Mouse (Mus musculus) forebrain, embryonic 11.5 days (tissue): Measurements from ENCODE around the gene Ppp1r37. TPM values are rescaled to one million over a fixed set of nuclear protein-coding genes. Genes with fewer than 3 reads are reported as not detected.
A peak's percentile ranks its signal among the peaks of the same experiment; 100 is the strongest.

Source experiments
- ATAC-seq: fragments of 200-750 bp; cut with Nextera tagmentation; replicated peaks from 2 replicates; pipeline ENCODE4 v1.8.0; 2017; ENCODE audit warnings: moderate TSS enrichment; ENCODE audit not compliant: low FRiP score
- DNase-seq: peaks from one replicate; pipeline ENCODE4 v3.0.0-alpha.2; 2017; ENCODE audit warnings: low spot score
- H3K27ac ChIP-seq: fragments of 300-500 bp; sonication (generic); 2 replicates; pipeline ENCODE4 v1.5.1; 2014; ENCODE audit warnings: low read depth, low read length
- H3K27me3 ChIP-seq: fragments of 300-500 bp; sonication (generic); 2 replicates; pipeline ENCODE4 v1.6.1; 2014; ENCODE audit warnings: mild to moderate bottlenecking, low read length, mixed read lengths; ENCODE audit not compliant: control insufficient read depth, insufficient read depth
- H3K36me3 ChIP-seq: fragments of 300-500 bp; sonication (generic); 2 replicates; pipeline ENCODE4 v1.6.1; 2014; ENCODE audit warnings: mild to moderate bottlenecking, low read length, moderate library complexity, mixed read lengths; ENCODE audit not compliant: control insufficient read depth, insufficient read depth
- H3K4me1 ChIP-seq: fragments of 300-500 bp; sonication (generic); replicated peaks from 2 replicates; pipeline ENCODE4 v1.6.1; 2014; ENCODE audit warnings: low read length, mixed read lengths; ENCODE audit not compliant: control insufficient read depth, insufficient read depth
- H3K4me2 ChIP-seq: fragments of 300-500 bp; sonication (generic); 2 replicates; pipeline ENCODE4 v1.6.1; 2014; ENCODE audit warnings: low read depth, mild to moderate bottlenecking, low read length, moderate library complexity, mixed read lengths; ENCODE audit not compliant: severe bottlenecking
- H3K4me3 ChIP-seq: fragments of 300-500 bp; sonication (generic); 2 replicates; pipeline ENCODE4 v1.5.1; 2014; ENCODE audit warnings: low read depth, low read length
- H3K9ac ChIP-seq: fragments of 300-500 bp; sonication (generic); 2 replicates; pipeline ENCODE4 v1.6.1; 2014; ENCODE audit warnings: low read length
- H3K9me3 ChIP-seq: fragments of 300-500 bp; sonication (generic); 2 replicates; pipeline ENCODE4 v1.6.1; 2016; ENCODE audit warnings: low read length, mixed read lengths; ENCODE audit not compliant: control insufficient read depth
- WGBS: fragments of 180-500 bp; shearing (Covaris S2); extraction: QIAGEN DNeasy Blood & Tissue Kit; methylation state at CpG from one replicate; pipeline ENCODE4 v1.1.7; 2014; 5-methylcytosine and 5-hydroxymethylcytosine counted together
- polyA plus RNA-seq: library from polyadenylated mRNA; unstranded; fragments of >200 nt; fragmentation: Nextera tagmentation; extraction: Ambion mirVana; gene quantifications from 2 replicates; pipeline ENCODE4 v1.2.1, GENCODE M21; 2014

The Ppp1r37 gene
- polyA plus RNA-seq, 1 experiment from 2014 or later = 5.1 TPM

- peaks cover 36% of the 10 kb centered on the region for H3K27me3 ChIP-seq
- peak within 1 kb of the TSS; percentile 39 for H3K9ac ChIP-seq
- no peak within 1 kb of the TSS for H3K27ac ChIP-seq
- under 1% methylated on average over 43 of the region's 56 CpGs for WGBS
- peaks cover 11% of the 10 kb centered on the region for H3K4me1 ChIP-seq
- ATAC-seq (no peak), DNase-seq (no peak)
- H3K9me3 ChIP-seq = no peaks in the 10 kb centered on the region
- H3K4me2 ChIP-seq = peak within 1 kb of the TSS; percentile 55
- peak within 1 kb of the TSS; percentile 29 for H3K4me3 ChIP-seq
- no peaks in the 10 kb centered on the region for H3K36me3 ChIP-seq
Measured at GRCm38 (mm10) chr7:19577141-19577852, 14.4 kb upstream of the Ppp1r37 start, which contains the start of the genes Zfp296 and Gemin7. Gene Zfp296, plus strand, starts transcription at chr7:19577287. Gene Gemin7, minus strand, starts transcription at chr7:19577595.

- no peak overlapping the region for H3K4me3 ChIP-seq
- H3K36me3 ChIP-seq = no peaks in the 10 kb centered on the region
- DNase-seq (no peak), ATAC-seq (no peak)
- no peaks in the 10 kb centered on the region for H3K9me3 ChIP-seq
- WGBS = 66% methylated on average over 3 of the region's 3 CpGs
- no peak overlapping the region for H3K27ac ChIP-seq
- no peak overlapping the region for H3K4me2 ChIP-seq
- peaks cover 36% of the 10 kb centered on the region for H3K27me3 ChIP-seq
- H3K4me1 ChIP-seq = peaks cover 13% of the 10 kb centered on the region
- H3K9ac ChIP-seq = no peak overlapping the region
Measured at GRCm38 (mm10) chr7:19575559-19575958, 12.7 kb upstream of the Ppp1r37 start.

- H3K4me1 ChIP-seq = peaks cover 13% of the 10 kb centered on the region
- peak overlapping the region; percentile 58 for H3K4me3 ChIP-seq
- H3K9me3 ChIP-seq = no peaks in the 10 kb centered on the region
- no peaks in the 10 kb centered on the region for H3K36me3 ChIP-seq
- ATAC-seq (no peak), DNase-seq (no peak)
- H3K4me2 ChIP-seq = peak overlapping the region; percentile 77
- H3K27me3 ChIP-seq = peaks cover 33% of the 10 kb centered on the region
- no peak overlapping the region for H3K27ac ChIP-seq
- WGBS = 25% methylated on average over 16 of the region's 16 CpGs
- peak overlapping the region; percentile 74 for H3K9ac ChIP-seq
Measured at GRCm38 (mm10) chr7:19573776-19574140, 10.9 kb upstream of the Ppp1r37 start.

- no peaks in the 10 kb centered on the region for H3K36me3 ChIP-seq
Measured at GRCm38 (mm10) chr7:19572926-19573775, 10.3 kb upstream of the Ppp1r37 start.

GRCm38 (mm10) chr7:19569647-19570046 is 6.8 kb upstream of the Ppp1r37 start:
- Histone ChIP-seq H3K27ac (no peak overlapping the region), H3K4me3 (no peak overlapping the region), H3K9me3 (no peaks in the 10 kb centered on the region; the same call in 1 of the 2 replicates), H3K36me3 (peaks cover 8% of the 10 kb centered on the region; the same call in 1 of the 2 replicates), H3K4me2 (no peak overlapping the region), H3K4me1 (peaks cover 4% of the 10 kb centered on the region), H3K9ac (no peak overlapping the region), H3K27me3 (peaks cover under 1% of the 10 kb centered on the region; the same call in 1 of the 2 replicates)
- WGBS = 79% methylated on average over 3 of the region's 3 CpGs
- DNase-seq (no peak), ATAC-seq (no peak)

More at GRCm38 (mm10) chr7:19572926-19573775, 10.3 kb upstream of the Ppp1r37 start:
- DNase-seq (peak; percentile 95), ATAC-seq (peak; percentile 86)
- peak overlapping the region; percentile 8; the same call in 1 of the 2 replicates for H3K27ac ChIP-seq
- peak overlapping the region; percentile 74 for H3K9ac ChIP-seq
- peak overlapping the region; percentile 58 for H3K4me3 ChIP-seq
- H3K4me2 ChIP-seq = peak overlapping the region; percentile 77
- peaks cover 13% of the 10 kb centered on the region for H3K4me1 ChIP-seq
- under 1% methylated on average over 53 of the region's 53 CpGs for WGBS
- no peaks in the 10 kb centered on the region for H3K9me3 ChIP-seq
- H3K27me3 ChIP-seq = peaks cover 27% of the 10 kb centered on the region

- no peaks in the 10 kb centered on the region; the same call in 1 of the 2 replicates for H3K9me3 ChIP-seq
- no peak for DNase-seq
- peaks cover 11% of the 10 kb centered on the region; the same call in 1 of the 2 replicates for H3K36me3 ChIP-seq
- 92% methylated on average over 8 of the region's 8 CpGs for WGBS
- H3K27me3 ChIP-seq = no peaks in the 10 kb centered on the region
- no peak overlapping the region for H3K4me2 ChIP-seq
- no peak for ATAC-seq
- no peak overlapping the region for H3K9ac ChIP-seq
- no peak overlapping the region for H3K4me3 ChIP-seq
- H3K4me1 ChIP-seq = peaks cover 7% of the 10 kb centered on the region
- no peak overlapping the region for H3K27ac ChIP-seq
Measured at GRCm38 (mm10) chr7:19567426-19567825, 4.5 kb upstream of the Ppp1r37 start.

- Histone ChIP-seq H3K9me3 (no peaks in the 10 kb centered on the region; the same call in 1 of the 2 replicates), H3K27me3 (no peaks in the 10 kb centered on the region), H3K4me2 (no peak overlapping the region), H3K4me1 (peaks cover 4% of the 10 kb centered on the region; the same call in 1 of the 2 replicates), H3K36me3 (peaks cover 11% of the 10 kb centered on the region; the same call in 1 of the 2 replicates), H3K27ac (no peak overlapping the region), H3K4me3 (no peak overlapping the region), H3K9ac (no peak overlapping the region)
- no peak for DNase-seq
- WGBS = 88% methylated on average over 2 of the region's 2 CpGs
- no peak for ATAC-seq
Measured at GRCm38 (mm10) chr7:19565803-19566202, 2.9 kb upstream of the Ppp1r37 start.

- no peak for ATAC-seq
- Histone ChIP-seq H3K9ac (no peak overlapping the region), H3K4me3 (no peak overlapping the region)
Measured at GRCm38 (mm10) chr7:19564455-19564854, 1.6 kb upstream of the Ppp1r37 start.

More at GRCm38 (mm10) chr7:19564455-19564854, 1.6 kb upstream of the Ppp1r37 start:
- H3K36me3 ChIP-seq = peaks cover 11% of the 10 kb centered on the region; the same call in 1 of the 2 replicates
- H3K4me1 ChIP-seq = peaks cover 12% of the 10 kb centered on the region
- H3K4me2 ChIP-seq = no peak overlapping the region
- no peaks in the 10 kb centered on the region; the same call in 1 of the 2 replicates for H3K9me3 ChIP-seq
- no peak overlapping the region for H3K27ac ChIP-seq
- no peak for DNase-seq
- WGBS = 86% methylated on average over 4 of the region's 4 CpGs
- H3K27me3 ChIP-seq = no peaks in the 10 kb centered on the region
